Mouse (Mus musculus) thymus, postnatal 0 days (tissue): ENCODE results near the gene Thpo. TPM values are rescaled to one million over a fixed set of nuclear protein-coding genes. Genes with fewer than 3 reads are reported as not detected.

Experiments
- DNase-seq: peaks from one replicate; pipeline ENCODE4 v3.0.0-alpha.2; 2015; ENCODE audit warnings: low spot score
- polyA plus RNA-seq: library from polyadenylated mRNA; unstranded; fragments of >200 nt; fragmentation: Nextera tagmentation; extraction: Ambion mirVana; gene quantifications from 2 replicates; pipeline ENCODE4 v1.2.1, GENCODE M21; 2015

Gene Thpo
- polyA plus RNA-seq, 1 experiment from 2014 or later: 0.12 TPM

DNA sequence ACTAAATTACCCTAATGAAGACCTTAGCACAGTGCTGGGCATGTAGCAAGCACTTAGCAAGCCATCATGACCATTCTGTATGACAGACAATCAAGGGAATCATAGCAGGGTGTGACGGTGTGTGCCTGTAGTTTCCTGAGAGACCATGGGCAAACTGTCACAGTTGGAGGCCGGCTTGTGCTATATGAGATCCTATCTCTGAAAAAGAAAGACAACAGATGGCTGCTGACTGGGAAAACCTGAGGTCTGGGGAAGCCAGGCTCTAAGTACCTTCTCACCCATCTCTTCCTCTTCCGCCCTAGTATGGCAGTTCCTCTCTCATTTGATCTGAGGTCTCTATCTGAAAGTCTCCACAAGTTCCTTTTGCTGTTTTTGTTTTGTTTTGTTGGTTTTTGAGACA lies 28.5 kb downstream of the Thpo start:
- no peak for DNase-seq

DNA sequence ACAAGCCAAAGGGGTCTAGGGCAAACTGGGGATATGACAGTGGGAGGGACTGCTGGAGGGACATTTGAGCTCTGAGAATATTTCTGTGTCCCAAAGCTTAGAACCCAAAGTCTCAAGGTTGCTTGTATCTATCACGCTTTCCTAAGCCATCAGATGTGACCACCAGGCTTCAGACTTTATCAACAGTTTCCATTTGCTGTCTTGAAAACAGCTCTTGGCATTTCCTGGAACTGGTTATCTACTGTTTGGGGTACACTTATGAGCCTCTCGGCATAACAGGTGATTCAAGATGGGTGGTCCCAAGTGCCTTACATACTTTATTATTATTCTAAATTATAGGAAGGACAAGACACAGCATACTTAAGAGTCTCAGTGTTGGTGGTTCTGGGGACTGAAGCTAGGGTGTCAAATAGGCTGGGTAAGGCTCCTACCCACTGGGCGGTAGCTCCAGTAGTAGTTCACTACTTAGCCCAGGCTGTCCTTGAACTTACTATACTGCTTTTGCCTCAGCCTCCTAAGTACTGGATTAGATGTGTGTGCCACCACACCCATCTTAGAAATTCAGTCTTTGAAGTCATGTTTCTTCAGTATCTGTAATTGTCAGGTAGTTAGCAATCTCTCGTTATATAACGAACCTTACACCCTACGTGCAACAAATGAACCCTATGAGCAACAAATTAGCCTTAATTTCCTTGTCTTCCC lies 30.5 kb downstream of the Thpo start:
- no peak for DNase-seq

DNA sequence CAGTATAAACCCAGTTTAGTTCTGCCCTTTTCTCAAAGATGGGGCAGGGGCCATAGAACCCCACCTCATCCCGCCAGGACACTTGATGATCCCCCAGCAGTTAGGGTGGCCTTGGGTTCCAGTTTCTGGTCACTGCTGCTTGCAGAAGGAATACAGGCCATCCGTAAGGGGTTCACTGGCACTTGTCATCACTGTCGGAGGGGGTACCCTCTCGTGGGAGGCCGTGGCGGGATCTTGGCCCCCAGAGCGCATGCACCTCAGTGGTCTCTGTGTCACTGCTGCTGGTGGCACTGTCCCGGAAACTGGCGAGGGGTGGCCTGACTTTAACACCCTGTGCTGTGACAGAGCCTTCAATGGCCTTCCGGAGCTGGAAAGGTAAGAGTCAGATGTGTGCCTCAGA lies 31.2 kb downstream of the Thpo start:
- no peak for DNase-seq

DNA sequence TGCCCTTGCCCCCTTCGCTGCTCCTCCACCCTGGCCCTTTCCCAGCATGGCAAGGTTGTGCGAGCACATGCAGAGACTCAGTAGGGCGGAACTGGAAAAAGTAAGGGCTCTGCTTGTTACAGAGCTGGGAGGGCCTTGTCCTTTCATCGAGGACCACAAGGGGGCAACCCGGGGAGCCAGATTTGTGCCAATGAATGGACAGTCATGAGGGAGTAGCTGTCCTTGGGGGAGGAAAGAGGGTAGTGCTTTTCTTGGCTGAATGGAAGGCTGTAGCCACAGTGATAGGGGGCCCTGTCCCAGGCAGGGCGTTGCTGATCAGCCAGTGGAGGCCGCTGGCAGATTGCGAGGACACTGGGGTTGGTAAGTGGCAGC lies 31.8 kb downstream of the Thpo start:
- DNase-seq: peak; percentile 49

DNA sequence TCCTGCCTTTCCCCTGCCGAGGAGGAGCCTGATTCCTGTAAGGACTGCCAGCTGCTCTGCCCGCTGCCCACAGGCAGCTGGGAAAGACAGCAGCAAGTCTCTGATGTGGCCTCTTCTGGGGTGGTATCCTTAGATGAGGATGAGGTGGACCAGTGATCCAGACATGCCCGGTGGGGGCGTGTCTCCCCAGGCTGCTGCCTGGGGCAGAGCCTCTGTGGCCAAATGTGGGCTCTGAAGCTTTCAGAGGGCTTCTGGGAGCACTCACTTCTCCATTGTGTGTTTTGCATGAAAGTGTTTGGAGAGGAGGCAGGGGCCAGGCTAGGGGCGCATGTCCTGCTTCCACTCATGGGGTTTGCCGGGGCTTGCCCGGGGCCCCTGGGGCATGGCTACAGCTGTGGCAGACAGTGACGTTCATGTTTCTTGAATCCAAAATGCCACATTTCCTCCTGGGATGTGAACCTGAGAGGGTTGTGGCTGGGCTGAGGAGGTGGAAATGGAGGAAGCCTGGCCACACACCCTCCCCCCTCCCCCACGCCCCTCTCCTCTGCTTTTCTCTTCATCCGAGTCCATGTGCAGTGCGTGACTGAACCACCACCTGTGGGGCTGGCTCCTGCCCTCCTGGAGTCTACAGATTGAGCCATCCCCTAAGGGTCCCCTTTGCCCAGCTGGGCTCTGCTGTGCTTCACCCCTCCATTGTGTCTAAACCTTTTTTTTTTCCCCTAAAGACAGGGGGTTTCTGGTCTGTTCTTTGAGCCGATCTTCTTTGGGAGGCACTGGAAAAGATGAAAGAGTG lies 32.4 kb downstream of the Thpo start:
- no peak for DNase-seq

DNA sequence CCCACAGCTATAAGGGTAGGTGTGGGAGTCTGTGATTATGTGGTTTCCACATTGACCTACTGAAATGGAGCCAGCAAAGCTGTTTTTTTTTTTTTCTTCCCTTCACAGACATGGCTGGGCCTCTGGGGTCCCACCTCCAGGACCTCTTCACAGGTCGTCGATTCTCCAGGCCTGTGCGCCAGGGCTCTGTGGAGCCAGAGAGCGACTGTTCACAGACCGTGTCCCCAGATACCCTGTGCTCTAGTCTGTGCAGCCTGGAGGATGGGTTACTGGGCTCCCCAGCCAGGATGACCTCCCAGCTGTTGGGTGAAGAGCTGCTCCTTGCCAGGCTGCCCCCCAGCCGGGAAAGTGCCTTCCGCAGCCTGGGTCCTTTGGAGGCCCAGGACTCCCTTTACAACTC lies 33.0 kb downstream of the Thpo start:
- no peak for DNase-seq

- no peak for DNase-seq
Observed at GRCm38 (mm10) chr16:20700036-20700435, 34.3 kb downstream of the Thpo start.

DNA sequence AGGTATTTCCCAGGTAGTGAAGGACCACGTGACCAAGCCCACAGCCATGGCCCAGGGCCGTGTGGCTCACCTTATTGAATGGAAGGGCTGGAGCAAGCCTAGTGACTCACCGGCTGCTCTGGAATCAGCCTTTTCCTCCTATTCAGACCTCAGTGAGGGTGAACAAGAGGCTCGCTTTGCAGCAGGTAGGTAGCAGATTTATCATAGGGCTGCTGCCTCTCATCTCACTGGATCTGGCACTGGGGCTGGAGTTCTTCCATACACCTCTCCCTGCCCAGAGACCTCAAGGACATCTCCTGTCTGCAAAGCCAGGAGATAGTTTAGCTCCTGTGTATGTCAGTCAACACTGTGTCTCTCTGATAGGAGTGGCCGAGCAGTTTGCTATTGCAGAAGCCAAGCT lies 35.0 kb downstream of the Thpo start:
- DNase-seq: no peak

DNA sequence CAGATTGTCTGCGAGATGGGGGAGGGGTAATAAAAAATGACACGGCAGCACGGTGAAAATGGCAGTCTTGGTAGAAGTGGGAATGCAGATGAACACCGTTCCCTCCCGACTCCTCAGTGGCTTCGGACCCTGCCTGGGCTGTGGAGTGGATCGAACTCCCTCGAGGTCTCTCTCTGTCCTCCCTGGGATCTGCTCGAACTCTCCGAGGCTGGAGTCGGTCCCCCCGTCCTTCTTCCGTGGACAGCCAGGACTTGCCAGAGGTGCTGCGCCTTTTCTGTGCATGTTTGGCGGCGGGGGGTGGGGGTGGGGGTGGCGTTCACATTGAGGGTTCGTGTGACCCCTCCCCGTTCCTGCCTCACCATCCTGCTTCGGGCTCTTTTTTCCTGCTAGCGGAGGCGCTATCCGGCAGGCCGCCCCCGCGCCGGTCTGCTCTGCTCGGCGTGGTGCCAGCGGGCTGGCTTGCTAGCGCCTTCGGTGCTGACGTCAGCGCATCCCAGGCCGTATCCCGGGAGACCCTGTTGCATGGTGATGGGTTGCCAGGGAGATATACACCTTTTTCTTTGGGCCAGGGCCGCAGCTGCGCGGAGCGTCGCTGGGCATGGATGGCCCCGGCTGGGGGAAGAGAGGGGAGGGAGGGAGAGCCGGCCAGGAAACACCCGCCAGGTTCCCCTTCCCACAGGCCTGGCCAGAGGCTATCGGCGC lies 38.5 kb downstream of the Thpo start:
- DNase-seq: no peak

- no peak for DNase-seq
Observed at GRCm38 (mm10) chr16:20694781-20695180, 39.5 kb downstream of the Thpo start.

- peak; percentile 72 for DNase-seq
Observed at GRCm38 (mm10) chr16:20693111-20693701, 41.1 kb downstream of the Thpo start, which contains the start of gene Fam131a. TSS of gene Fam131a (plus strand) at chr16:20693241.

DNA sequence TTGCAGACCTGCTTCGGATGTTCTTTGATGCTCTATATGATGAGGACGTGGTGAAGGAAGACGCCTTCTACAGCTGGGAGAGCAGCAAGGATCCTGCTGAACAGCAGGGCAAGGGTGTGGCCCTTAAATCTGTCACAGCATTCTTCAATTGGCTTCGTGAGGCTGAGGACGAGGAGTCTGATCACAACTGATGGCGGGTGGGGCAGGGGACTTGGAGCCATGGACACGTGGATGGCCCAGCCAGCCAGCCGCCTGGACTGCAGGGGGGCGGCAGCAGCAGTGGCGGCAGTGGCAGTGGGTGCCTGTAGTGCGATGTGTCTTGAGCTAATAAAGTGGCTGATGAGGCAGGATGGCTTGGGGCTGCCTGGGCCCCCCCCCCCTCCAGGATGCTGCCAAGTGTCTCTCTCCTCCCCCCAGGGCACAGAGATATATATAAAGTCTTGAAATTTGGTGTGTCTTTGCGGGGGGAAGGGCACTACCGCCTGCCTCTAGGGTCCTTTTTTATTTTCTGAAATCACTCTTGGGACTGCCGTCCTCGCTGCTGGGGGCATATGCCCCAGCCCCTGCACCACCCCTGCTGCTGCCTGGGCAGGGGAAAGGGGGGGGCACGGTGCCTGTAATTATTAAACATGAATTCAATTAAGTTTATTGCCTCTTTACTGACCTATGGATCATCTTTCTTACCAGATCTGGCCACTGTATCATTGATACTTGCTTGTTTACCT lies 41.9 kb downstream of the Thpo start:
- DNase-seq: no peak

GRCm38 (mm10) chr16:20691617-20692016 lies 42.7 kb downstream of the Thpo start:
- DNase-seq: no peak

GRCm38 (mm10) chr16:20690774-20691173 lies 43.5 kb downstream of the Thpo start:
- no peak for DNase-seq

- DNase-seq: no peak
Observed at GRCm38 (mm10) chr16:20677974-20678675, 56.2 kb downstream of the Thpo start.

DNA sequence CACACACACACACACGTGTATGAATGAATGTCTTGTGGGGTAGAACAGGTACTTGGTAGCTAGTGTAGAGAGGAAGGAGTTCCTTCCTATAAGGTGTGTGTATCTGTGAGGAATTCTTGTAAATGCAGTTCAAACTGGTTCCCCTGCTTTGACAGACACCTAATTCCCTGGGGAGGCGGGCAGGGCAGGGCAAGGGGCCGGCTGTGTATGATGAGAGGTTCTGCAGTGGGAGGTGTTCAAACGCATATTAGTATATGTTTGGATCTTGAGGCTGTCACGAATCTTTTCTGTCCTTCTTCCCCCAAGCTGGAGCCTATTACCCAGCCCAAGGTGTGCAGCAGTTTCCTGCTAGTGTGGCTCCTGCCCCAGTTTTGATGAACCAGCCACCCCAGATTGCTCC lies 56.9 kb downstream of the Thpo start:
- DNase-seq: no peak

DNA sequence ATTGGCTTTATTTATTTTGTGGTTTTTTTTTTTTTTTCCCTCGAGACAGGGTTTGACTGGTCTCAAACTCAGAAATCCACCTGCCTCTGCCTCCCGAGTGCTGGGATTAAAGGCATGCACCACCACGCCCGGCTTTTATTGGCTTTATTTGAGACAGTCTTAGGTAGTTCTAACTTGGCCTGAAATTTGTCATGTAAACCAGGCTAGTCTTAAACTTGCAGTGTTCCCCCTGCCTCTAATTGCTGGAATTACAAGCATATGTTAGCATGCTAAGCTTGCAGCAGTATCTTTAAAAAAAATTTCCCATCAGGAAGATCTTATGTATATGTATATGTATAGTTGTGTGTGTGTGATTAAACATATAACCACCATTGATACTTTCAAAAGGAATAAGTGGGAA lies 57.6 kb downstream of the Thpo start:
- DNase-seq: no peak

DNA sequence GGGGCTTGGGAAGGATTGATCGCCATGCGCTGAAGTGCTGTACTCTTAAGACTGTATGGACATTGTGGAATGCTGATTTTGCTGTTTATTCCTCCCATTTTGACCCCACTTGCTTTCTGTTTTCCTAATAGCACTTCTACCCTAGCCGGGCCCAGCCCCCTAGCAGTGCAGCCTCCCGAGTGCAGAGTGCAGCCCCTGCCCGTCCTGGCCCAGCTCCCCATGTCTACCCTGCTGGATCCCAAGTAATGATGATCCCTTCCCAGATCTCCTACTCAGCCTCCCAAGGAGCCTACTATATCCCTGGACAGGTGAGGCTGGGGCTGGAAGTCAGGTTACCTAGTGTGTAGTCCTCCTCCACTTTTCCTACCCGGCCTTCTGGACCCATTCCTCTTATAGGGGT lies 59.1 kb downstream of the Thpo start:
- DNase-seq: no peak
